Mouse (Mus musculus) cerebellum, adult 9-10 months (tissue): ENCODE measurements around the gene Pik3c2b.
A peak's percentile ranks its signal among the peaks of the same experiment; 100 is the strongest.

ENCODE experiments used
- DNase-seq: peaks from one replicate; pipeline ENCODE4 v3.0.0; 2022

The Pik3c2b gene

DNA sequence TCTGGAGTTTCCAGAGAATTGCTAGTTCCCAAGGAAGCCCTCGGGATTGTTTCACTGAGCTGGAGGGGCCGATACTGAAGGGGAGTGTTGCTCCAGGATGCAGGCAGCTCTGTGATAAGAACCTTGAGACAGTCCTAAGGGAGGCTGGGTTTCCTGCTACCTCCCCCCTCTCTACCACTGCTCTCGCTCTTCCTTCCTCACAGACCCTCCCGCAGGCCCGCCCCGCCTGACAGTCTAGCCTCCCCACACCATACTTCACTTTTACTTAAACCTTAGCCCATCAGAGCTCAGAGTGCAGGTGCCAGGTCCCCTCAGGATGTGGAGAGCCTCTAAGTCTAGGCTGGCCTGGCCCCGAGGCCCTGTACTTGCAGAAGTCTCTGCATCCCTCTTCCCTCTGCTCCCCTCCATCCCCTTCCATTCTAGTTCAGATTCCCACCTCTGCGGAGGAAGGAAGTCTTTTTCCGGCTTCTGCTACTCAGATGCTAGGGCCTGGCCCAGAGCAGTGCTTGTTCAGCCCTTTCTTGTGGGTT lies 27.9 kb downstream of the Pik3c2b start:
- DNase-seq: no peak

DNA sequence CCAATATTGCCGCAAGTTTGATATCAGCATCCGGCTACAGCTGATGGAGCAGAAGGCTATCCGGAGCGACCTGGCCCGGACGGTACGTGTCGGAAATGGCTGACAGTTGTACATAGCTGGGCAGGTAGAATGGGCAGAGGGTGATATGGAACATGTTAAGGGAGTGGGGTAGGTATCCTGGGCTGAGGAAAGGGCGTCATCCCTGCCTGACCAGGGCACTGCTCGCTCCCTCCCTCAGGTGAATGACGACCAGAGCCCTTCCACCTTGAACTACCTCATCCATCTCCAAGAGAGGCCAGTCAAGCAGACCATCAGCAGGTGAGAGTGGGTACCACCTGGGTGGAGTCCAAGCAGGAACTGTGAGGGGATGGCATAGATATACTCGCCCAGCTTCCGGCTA lies 29.1 kb downstream of the Pik3c2b start:
- DNase-seq: no peak

DNA sequence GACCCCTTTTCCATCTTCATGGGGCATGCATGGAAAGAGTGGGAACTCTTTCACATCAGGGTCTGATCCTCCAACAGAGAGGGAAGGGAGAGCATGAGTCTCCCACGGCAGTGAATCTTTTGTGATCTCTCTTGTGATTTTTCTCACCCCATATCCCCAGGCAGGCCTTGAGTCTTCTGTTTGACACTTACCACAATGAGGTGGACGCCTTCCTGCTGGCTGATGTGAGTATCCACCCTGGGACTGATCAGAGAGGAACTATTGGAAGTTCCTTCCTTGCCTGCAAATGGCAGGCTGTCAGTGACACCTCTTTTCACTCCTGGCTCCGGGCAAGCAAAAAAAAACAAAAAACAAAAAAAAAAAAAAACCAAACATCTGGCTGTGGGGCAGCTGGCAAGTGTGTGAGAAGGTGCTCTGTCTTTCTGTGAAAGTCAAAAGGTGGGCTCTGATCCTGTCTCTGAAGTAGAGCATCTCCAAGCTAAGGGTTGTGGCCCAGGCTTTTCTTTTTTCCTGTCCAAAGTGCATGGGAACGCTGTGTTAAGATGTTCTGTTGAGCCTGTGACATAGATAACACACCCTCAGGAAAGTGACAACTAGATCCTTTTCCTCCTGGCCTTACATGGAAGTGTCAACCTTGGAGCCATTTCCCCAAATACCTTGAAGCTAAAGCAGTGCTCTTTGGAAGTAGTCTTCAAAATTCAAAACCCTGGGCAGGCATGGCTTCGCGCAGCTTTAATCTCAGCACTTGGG lies 30.4 kb downstream of the Pik3c2b start:
- DNase-seq: no peak

DNA sequence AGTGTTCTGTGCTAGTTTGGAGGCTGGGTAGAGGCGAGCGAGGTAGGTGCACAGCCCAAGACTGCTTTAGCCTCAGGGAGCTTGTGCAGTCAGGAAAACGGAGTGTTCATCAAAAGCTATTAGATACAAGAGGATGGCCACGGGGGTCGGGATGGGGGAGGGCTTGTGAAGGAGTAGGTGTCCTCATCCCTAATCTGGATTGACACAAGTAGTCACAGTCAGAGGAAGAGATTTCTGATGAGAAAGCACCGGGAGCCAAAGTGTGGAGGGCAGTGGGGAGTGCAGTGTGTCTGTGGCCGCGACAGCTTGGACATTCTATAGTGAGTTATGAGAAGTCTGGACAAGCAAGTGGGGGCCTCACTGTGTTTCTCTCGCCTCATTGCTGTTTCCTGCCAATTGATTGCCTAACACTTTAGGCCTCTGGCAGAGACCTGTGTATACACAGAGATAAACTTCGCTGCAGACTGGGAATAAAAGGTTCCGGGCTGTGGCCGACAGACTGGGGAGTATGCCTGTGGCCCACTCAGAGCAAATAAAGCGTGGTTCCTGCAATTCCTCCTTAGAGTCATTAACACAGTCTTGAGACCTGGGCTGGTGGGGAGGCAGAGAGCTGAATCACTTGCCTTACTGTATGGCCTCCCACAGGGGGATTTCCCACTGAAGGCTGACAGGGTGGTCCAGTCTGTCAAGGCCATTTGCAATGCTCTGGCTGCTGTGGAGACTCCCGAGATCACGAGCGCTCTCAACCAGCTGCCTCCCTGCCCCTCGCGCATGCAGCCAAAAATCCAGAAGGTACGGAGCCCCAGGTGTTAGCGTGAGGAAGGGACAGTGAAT lies 31.4 kb downstream of the Pik3c2b start:
- DNase-seq: no peak

DNA sequence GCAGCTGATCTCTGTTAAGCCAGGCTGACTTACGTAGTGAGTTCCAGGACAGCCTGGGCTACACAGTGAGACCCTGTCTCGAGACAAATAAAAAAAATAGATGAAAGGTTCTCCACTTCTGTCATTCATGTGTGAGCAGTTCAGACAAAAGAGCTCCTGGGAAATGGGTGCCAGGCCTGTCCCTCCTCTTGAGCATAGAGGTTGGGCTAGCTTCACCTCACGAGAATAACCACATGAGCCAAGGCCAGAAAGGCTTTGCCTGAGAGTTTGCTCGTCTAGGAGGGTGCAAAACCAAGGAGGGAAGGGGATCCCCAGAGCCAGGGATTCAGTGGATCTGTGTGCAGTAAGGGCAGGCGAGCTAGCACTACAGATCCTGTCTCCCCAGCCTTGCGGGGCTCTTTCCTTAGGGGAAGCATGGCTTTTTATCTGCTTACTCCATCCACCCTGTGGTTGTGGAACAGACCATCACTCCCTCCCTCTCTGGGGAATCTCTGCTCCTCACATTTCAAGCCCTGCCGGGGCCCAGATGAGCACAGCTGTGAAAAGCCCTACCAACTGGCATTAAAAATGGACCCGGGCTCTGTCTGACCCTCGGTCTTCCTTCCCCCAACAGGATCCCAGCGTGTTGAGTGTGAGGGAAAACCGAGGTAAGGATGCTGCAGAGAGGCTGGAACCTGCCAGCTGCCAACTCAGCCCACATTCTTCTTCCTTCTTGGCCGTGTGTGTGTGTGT lies 32.3 kb downstream of the Pik3c2b start:
- no peak for DNase-seq

DNA sequence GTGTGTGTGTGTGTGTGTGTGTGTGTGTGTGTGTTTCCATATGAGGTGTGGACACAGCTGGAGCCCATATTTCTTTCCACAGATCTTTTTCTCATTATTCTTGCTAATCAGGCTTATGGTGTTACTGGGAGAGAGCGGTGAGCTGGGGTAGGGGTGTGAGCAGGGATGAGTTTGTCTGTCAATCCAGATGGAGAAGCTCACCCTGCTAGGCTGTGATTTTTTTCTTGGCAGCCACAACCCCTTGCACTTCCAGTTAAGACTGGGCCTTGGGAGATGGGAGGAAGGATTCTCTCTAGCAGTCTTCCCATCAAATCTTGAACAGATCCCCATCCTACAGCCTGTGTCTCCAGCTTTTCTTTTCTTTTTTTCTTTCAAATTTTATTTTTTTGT lies 32.9 kb downstream of the Pik3c2b start:
- DNase-seq: no peak

DNA sequence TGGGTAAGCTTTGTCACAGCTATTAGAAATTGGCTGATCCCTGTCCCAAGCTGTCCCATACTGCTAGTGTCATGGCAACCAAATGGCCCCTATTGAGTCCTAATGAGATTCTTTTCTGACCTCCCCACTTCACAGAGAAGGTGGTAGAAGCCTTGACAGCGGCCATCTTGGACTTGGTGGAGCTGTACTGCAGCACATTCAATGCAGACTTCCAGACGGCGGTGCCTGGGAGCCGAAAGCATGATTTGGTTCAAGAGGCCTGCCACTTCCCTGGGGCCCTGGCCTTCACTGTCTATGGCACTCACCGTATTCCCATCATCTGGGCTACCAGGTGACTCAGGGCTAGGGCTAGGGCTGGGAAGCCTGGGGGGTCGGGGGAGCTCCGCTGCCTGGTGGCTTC lies 34.0 kb downstream of the Pik3c2b start:
- DNase-seq: no peak

DNA sequence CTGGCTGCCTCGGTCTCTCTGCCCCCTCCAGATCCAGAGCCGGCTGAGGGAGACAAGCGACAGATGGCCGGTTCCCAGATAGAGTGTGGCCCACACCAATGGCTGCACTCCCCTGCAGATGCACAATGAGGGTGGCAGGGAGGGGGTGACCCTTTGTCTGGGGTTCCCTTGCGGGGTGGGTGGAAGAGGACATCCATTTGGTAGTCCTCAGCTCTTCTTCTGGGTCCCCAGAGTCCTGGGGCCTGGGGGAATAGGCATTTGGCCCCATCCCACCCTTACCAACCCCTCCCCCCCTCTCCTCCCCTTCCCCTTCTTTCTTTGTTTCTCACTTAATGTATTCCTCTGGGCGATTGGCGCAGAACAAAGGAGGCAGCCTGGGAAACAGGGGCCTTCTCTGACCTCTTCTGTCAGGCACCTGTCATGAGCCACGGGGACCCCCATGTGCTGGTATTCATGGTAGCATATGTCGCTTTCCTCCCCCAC lies 34.7 kb downstream of the Pik3c2b start:
- no peak for DNase-seq

DNA sequence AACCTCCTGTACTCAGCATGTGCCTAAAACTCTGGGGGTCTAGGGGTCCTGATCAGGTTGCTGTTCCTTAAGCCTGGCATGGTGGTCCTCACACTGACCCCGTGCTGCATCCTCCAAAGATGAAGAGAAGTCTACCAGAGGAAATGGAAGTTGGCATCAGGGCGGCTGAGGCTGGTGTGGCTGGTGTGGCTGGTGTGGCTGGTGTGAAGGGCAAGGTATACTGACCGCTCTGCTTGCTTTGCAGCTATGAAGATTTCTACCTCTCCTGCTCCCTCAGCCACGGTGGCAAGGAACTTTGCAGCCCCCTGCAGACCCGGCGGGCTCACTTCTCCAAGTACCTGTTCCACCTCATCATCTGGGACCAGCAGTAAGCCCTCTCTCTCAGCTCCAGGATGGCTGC lies 35.2 kb downstream of the Pik3c2b start:
- DNase-seq: no peak

DNA sequence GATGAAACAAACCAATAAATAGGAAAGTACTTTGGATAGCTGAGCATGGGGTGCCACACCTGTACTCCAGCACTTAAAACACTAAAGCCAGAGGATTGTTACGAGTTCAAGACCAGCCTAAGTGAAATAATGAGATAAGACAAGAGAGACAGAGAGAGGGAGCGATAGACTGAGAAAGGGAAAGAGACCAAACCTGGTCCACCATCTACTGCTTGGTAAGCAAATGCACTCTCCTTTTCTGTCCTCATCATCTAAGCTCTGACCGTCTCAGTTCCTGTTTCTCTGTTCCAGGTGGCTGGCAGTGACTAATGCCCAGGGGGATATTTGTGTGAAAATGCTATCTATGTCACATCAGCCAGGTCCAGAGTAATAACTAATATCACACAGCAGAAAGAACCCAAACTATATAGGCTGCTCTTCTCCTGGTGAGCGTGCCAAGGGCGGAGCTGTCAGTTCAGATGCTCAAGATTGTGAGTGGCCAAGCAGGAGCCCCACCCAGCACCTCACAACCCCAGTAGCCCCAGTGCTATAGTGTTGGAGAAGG lies 37.6 kb downstream of the Pik3c2b start:
- DNase-seq: no peak

DNA sequence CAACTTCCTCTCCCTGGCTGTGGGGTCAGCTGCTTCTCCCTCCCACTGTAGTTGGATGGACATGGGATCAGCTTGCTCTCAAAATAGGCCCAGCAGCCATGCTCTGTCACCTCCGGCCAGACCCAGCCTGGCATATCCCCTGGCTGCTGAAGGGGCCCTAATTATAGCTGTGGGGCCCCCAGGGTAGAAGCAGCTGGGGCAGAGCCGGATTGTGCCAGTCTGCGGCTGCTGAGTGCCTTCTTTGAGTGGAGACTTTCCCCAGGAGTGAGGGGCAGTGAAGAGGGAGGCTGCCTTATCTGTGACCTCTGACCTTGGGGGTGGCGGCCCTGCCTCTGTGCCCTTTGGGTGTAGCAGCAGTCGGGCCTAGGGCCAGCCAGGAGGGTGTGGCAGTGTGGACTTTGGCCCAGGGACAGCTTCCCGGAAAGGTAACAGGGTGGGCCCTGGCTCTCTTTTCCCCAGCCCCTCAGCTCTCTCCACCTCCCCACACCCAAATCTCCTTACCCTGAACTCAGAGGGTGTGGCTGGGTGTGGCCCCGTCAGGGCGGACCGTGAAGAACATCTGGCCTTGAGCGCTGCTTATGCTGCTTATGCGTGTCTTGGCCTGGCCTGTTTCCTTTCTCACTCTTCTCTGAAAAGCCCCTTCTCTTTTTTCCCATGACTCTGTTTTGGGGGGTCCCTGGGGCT lies 38.6 kb downstream of the Pik3c2b start:
- no peak for DNase-seq

DNA sequence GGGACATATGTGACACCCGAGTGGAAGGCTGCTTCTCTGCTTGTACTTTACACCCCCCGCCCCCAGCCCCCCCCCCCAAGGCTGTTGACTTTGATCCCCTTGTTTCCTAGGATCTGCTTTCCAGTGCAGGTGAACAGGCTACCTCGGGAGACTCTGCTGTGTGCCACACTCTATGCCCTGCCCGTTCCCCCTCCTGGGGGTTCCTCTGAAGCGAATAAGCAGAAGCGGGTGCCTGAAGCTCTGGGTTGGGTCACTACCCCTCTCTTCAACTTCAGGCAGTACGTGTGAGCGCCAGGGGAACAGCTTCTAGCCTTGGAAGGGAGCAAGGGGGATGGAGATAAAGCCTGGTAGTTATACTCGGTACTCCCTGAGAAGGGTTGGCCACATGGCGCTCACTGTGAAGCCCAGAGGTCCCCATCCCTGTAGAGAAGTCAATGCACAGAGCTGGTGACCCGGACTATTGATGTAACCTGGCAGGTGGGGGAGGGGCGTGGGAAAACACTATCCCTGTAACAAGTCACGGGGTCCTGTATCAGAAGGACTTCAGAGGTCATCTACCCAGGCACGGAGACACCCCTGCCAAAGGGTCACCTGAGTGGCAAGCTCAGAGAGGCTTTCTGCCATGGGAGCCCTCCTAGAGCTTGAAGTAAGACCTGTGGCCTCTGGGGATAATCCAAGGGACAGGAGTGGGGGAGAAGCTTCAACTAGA lies 39.4 kb downstream of the Pik3c2b start:
- no peak for DNase-seq

DNA sequence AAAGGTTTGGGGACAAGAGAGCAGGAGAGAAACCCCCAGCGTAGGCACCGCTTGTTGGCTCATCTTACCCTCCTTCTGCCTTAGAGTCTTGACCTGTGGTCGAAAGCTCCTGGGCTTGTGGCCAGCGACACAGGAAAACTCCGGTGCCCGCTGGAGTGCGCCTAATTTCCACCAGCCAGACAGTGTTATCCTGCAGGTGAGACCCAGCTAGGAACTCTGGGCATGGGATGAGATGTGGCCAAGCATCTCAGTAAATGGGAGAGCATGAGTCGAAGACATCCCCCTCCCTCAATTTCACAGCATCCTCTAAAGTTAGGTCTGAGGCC lies 39.9 kb downstream of the Pik3c2b start:
- no peak for DNase-seq

DNA sequence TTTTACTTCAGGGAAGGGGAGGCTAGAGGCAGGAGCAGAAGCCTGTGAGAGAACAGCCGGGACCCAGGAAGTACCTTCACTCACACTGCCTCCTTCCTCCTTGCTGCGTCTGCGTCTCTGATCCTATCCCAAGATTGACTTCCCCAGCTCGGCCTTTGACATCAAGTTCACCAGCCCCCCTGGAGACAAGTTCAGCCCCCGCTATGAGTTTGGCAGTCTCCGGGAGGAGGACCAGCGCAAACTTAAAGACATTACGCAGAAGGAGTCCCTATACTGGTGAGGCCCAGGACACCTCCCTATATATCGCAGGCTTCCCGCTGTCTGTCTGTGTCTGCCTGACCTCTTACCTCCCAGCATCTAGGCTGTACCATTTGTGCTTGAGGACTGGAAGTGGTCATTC lies 41.3 kb downstream of the Pik3c2b start:
- no peak for DNase-seq

DNA sequence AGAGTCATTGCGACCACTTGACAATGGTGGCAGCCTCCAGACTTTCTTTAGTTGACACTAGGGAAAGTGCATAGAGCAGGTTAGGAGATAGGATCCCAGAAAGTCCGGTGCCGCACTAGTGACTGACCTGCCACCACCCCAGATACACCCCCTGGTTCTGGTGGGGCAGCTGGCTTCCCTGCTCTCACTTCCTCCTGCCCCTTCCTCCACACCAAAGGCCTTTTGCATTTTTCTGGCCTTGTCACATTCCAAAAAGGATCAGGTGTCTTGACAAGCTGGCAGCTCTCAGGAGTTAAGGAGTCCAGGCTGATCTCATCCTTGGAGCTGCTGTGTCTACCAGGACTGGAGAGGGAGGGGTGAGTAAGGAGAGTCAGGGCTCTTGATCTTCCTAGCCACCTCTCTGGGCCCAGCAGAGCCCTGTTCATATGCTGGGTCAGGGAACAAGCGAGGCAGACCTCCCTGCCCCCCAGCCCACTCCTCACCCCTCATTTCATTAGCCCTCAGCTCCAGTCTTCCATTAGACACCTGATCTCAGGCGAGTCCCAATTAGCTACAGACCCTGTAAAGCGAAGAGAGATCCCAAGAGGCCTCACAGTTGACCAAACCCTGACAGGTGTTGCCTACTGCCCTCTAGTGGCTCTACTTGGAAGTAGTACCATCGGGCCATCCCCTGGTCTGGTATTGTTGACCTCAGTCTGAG lies 41.9 kb downstream of the Pik3c2b start:
- peak; percentile 62 for DNase-seq

DNA sequence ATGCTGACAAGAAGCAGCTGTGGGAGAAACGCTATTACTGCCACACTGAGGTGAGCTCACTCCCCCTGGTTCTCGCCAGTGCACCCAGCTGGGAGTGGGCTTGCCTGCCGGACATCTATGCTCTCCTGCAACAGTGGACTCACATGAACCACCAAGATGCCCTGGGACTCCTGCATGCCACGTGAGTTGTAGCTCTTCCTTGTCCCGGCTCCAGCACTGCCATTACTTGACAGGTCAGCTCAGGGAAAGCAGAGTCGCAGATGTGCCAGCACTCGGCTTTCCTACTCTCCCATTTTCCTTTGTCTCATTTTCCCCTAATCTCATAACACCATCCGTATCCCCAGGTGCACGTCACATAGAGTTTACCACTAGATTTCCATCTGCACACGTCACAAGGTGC lies 42.7 kb downstream of the Pik3c2b start:
- no peak for DNase-seq

DNA sequence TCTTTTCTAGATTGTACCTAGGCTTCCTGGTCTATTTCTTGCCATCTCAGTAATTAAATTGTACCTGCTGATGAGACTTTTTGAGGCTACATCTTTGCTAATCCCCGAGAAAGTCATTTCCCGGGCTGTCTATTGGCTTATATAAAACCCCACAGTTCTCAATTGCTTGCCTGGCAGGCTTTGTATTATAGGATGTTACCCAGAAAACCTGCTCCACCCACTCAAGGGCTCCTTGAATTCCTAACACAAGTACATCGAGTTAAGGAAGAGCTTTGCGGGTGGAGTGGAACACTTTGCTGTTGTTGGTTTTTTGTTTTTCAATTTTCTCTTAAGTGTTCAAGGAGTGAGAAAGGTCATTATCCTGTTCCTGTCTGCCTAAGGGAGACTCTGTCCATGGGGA lies 43.9 kb downstream of the Pik3c2b start:
- DNase-seq: no peak

DNA sequence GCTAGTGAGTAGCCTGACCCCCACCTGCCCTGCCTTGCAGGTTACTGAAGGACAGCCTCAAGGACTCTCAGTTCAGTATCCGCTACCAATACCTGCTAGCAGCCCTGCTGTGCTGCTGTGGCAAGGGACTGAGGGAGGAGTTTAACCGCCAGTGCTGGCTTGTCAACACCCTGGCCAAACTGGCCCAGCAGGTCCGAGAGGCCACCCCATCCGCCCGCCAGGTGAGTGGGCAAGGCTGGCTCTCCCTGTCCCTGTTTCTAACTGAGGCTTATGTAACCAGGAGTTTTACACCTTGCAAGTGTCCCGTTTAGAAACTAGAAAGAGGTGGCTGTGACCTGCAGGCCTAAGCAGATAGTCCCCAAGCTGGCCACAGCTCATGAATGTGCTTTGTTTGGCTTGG lies 45.2 kb downstream of the Pik3c2b start:
- no peak for DNase-seq

DNA sequence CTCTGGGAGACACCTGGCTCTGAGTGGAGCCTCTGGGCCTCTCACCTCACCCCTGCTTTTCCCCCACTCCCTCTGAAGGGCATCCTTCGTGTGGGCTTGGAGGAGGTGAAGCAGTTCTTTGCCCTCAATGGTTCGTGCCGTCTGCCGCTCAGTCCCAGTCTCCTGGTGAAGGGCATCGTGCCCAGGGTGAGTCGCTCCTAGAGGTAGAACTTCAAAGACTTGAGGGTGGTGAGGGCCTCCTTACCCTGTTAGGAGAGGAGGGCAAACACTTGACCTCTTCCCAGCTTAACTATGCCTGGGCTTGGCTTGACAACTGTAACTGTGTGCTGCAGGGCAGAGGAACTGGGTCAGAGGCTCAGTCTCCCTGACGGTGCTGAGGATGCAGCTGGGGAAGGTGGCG lies 46.0 kb downstream of the Pik3c2b start:
- no peak for DNase-seq

DNA sequence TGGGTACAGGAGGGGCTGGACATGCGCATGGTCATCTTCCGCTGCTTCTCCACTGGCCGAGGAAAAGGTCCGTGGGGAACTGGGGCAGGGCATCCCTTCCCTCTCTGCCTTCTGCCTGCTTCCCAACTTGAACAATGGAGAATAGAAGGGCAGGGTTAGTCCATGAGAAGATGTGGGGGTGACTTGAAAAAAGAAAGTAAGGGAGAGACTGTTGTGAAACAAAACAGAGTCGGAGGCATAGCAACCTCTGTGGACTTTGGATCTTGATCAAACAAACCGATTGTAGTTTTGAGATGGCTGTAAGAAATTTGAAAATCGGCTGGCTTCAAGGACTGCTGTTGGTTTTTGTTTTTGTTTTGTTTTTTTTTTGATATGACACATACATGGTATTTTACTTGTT lies 48.3 kb downstream of the Pik3c2b start:
- no peak for DNase-seq
